In genomic region chr2:169766247-169766646, GRCm38 (mm10) we compare ENCODE assay signal across 27 mouse cellular contexts.
DNase-seq lines count a peak whose midpoint lies in the region; ATAC-seq and TF ChIP-seq lines count a peak whose summit lies in the region.
"Had no signal": no experiment of that assay in that cellular context is flagged by ENCODE, and none has a peak within 500 bp of the region (broad histone marks: within the 10 kb centered on the region; RNA-seq: fewer than 3 reads in every experiment).

No protein-coding gene starts in this region.

- peak overlapping the region; percentile 7; the same call in 1 of the 2 replicates for H3K27ac ChIP-seq in heart, embryonic 10.5 days
- H3K27ac ChIP-seq in heart, embryonic 13.5 days (replicated peaks), result no peak overlapping the region
- no peak overlapping the region for H3K27ac ChIP-seq in liver, embryonic 11.5 days (ENCODE audit: low read depth, low read length)
- H3K27ac ChIP-seq: embryonic facial prominence, embryonic 12.5 days; embryonic facial prominence, embryonic 15.5 days; gastrocnemius, adult 2 months; heart, embryonic 15.5 days; hindbrain, embryonic 10.5 days; hindbrain, embryonic 13.5 days had no signal

- DNase-seq in heart, embryonic 10.5 days (ENCODE audit: low spot score), result no peak
- no peak for DNase-seq in heart, postnatal 25 days (ENCODE audit: low spot score)
- DNase-seq in heart, postnatal 36 days, result no peak
- DNase-seq in brain, embryonic 14.5 days (ENCODE audit: low read depth), result peak; percentile 43
- DNase-seq in liver, embryonic 11.5 days (ENCODE audit: low spot score), result no peak
- DNase-seq: adrenal gland, postnatal 10 days; adrenal gland, postnatal 36 days; cerebellum, adult 11 months; cerebellum, adult 2 months; cerebellum, adult 9-11 months; cerebellum, postnatal 25 days; forebrain, postnatal 0 days; gastrocnemius, adult 2 months; gastrocnemius, postnatal 14 days; heart, adult 11 months; heart, postnatal 10 days; kidney, adult 11 months; kidney, adult 8-10 months had no signal

- H3K9ac ChIP-seq in heart, embryonic 13.5 days, result no peak overlapping the region
- no peak overlapping the region for H3K9ac ChIP-seq in liver, embryonic 11.5 days (ENCODE audit: low read depth, low read length)
- H3K9ac ChIP-seq: embryonic facial prominence, embryonic 12.5 days; embryonic facial prominence, embryonic 15.5 days; forebrain, postnatal 0 days; heart, embryonic 15.5 days; hindbrain, embryonic 13.5 days had no signal

- TF ChIP-seq POLR2A in brain, embryonic 14.5 days (IDR thresholded peaks at IDR 0.05; ENCODE audit: borderline replicate concordance, extremely low read depth, insufficient read depth, insufficient read length, poor library complexity, severe bottlenecking), result no peak

- 22% methylated on average over 8 of the region's 8 CpGs for WGBS in heart, embryonic 10.5 days
- whole genome bisulfite sequencing in heart, embryonic 13.5 days, result 16% methylated on average over 8 of the region's 8 CpGs
- 31% methylated on average over 8 of the region's 8 CpGs for WGBS in liver, embryonic 11.5 days

- no peaks in the 10 kb centered on the region for H3K36me3 ChIP-seq in heart, embryonic 10.5 days
- H3K36me3 ChIP-seq in heart, embryonic 13.5 days, result no peaks in the 10 kb centered on the region
- H3K36me3 ChIP-seq in liver, embryonic 11.5 days (ENCODE audit: control insufficient read depth, insufficient read depth, low read length), result no peaks in the 10 kb centered on the region
- H3K36me3 ChIP-seq: embryonic facial prominence, embryonic 12.5 days; embryonic facial prominence, embryonic 15.5 days; heart, embryonic 15.5 days; hindbrain, embryonic 10.5 days; hindbrain, embryonic 13.5 days had no signal

- ATAC-seq in heart, embryonic 13.5 days (ENCODE audit: extremely low read depth, insufficient number of reproducible peaks, low FRiP score, low TSS enrichment), result no peak
- no peak for ATAC-seq in liver, embryonic 11.5 days (replicated peaks; ENCODE audit: low FRiP score)
- ATAC-seq: forebrain, embryonic 14.5 days; forebrain, postnatal 0 days; hindbrain, embryonic 16.5 days; Patski had no signal

- peaks cover 28% of the 10 kb centered on the region for H3K4me1 ChIP-seq in heart, embryonic 10.5 days
- peaks cover 22% of the 10 kb centered on the region for H3K4me1 ChIP-seq in heart, embryonic 13.5 days
- no peaks in the 10 kb centered on the region; the same call in 1 of the 2 replicates for H3K4me1 ChIP-seq in liver, embryonic 11.5 days (replicated peaks; ENCODE audit: control insufficient read depth, insufficient read depth, low read length)
- H3K4me1 ChIP-seq: embryonic facial prominence, embryonic 12.5 days; embryonic facial prominence, embryonic 15.5 days; hindbrain, embryonic 10.5 days had no signal

- H3K4me3 ChIP-seq in heart, embryonic 10.5 days, result 0 out of 2 replicates have a peak overlapping the region, but pooled peaks have one; percentile 16
- H3K4me3 ChIP-seq in heart, embryonic 13.5 days, result no peak overlapping the region
- no peak overlapping the region for H3K4me3 ChIP-seq in liver, embryonic 11.5 days (ENCODE audit: low read depth, low read length)
- H3K4me3 ChIP-seq: embryonic facial prominence, embryonic 12.5 days; embryonic facial prominence, embryonic 15.5 days; gastrocnemius, adult 2 months; heart, embryonic 15.5 days; hindbrain, embryonic 10.5 days; hindbrain, embryonic 13.5 days had no signal

- H3K9me3 ChIP-seq in heart, embryonic 10.5 days, result no peaks in the 10 kb centered on the region
- H3K9me3 ChIP-seq in heart, embryonic 13.5 days, result no peaks in the 10 kb centered on the region
- H3K9me3 ChIP-seq in liver, embryonic 11.5 days (ENCODE audit: control insufficient read depth, low read length), result no peaks in the 10 kb centered on the region
- H3K9me3 ChIP-seq: embryonic facial prominence, embryonic 12.5 days; embryonic facial prominence, embryonic 15.5 days; heart, embryonic 15.5 days; hindbrain, embryonic 10.5 days; hindbrain, embryonic 13.5 days had no signal

- H3K27me3 ChIP-seq in heart, embryonic 10.5 days (ENCODE audit: insufficient read depth, poor library complexity, severe bottlenecking), result no peaks in the 10 kb centered on the region
- H3K27me3 ChIP-seq in heart, embryonic 13.5 days (replicated peaks), result 0 out of 2 replicates have a peak, but pooled peaks cover 3% of the 10 kb centered on the region
- H3K27me3 ChIP-seq in liver, embryonic 11.5 days (replicated peaks; ENCODE audit: control insufficient read depth, insufficient read depth, low read length), result no peaks in the 10 kb centered on the region
- H3K27me3 ChIP-seq: embryonic facial prominence, embryonic 12.5 days; embryonic facial prominence, embryonic 15.5 days; heart, embryonic 15.5 days; hindbrain, embryonic 13.5 days; Patski had no signal

- no peak for TF ChIP-seq CTCF in brain, embryonic 14.5 days (IDR thresholded peaks at IDR 0.05; ENCODE audit: borderline replicate concordance, extremely low read depth, insufficient read depth, insufficient read length)

- H3K4me2 ChIP-seq in heart, embryonic 13.5 days, result peak overlapping the region; percentile 24
- H3K4me2 ChIP-seq in liver, embryonic 11.5 days, result no peak overlapping the region
- H3K4me2 ChIP-seq: embryonic facial prominence, embryonic 12.5 days; embryonic facial prominence, embryonic 15.5 days; heart, embryonic 15.5 days; hindbrain, embryonic 13.5 days had no signal

- intact Hi-C loops in heart, postnatal 25 days (cut with DNase I), result no loop called here
- intact Hi-C loops in heart, postnatal 36 days (cut with DNase I), result no loop called here
